Mouse (Mus musculus): ENCODE results near the gene Ror2.

DNA sequence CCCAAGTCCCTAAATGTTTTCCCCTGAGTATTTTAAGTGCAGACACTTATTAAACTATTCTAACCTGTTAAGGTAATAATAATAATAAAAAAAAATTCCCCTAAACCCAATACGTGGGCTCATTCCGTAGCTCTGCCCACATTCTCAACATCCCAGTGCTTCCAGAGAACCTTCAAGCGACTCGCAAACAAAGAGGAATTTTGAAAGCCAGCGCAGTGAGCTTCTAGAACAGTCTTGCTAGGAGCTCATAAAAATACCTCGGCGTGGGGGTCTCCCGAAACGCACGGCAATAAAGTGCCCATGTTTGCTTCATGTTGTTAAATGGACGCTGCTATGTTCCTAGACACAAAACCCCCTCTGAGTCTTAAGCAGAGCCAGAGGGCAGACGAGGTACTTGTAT lies 32.7 kb downstream of the Ror2 start:
- TF ChIP-seq POLR2A (IDR thresholded peaks at IDR 0.05; ENCODE audit: control insufficient read depth, low read depth, low read length) (no peak), CTCF (IDR thresholded peaks at IDR 0.05; ENCODE audit: control insufficient read depth, insufficient read depth, insufficient replicate concordance, low read depth, low read length) (no peak)
